Mouse (Mus musculus): ENCODE data around the gene Msi2. TPM values are rescaled to one million over a fixed set of nuclear protein-coding genes. Genes with fewer than 3 reads are reported as not detected.

Gene Msi2
- total RNA-seq, 2 experiments from 2014 or later: 116 to 121 TPM

GRCm38 (mm10) chr11:88714127-88714526, 4.2 kb downstream of the Msi2 start:
- no peak for DNase-seq (ENCODE audit: low spot score in 2 of 2)

- DNase-seq (ENCODE audit: low spot score in 2 of 2): no peak
Observed at GRCm38 (mm10) chr11:88713479-88713878, 4.8 kb downstream of the Msi2 start.

- no peak for DNase-seq (ENCODE audit: low spot score in 2 of 2)
Observed at GRCm38 (mm10) chr11:88709876-88710614, 8.3 kb downstream of the Msi2 start.

- DNase-seq (ENCODE audit: low spot score in 2 of 2): no peak
Observed at GRCm38 (mm10) chr11:88707228-88707775, 11.0 kb downstream of the Msi2 start.

- no peak for DNase-seq (ENCODE audit: low spot score in 2 of 2)
Observed at GRCm38 (mm10) chr11:88704688-88705087, 13.6 kb downstream of the Msi2 start.

- no peak for DNase-seq (ENCODE audit: low spot score in 2 of 2)
Observed at GRCm38 (mm10) chr11:88703220-88703619, 15.1 kb downstream of the Msi2 start.

GRCm38 (mm10) chr11:88701976-88702659, 16.2 kb downstream of the Msi2 start:
- DNase-seq (ENCODE audit: low spot score in 2 of 2): peak in 1 of 2 experiments; percentile 55

GRCm38 (mm10) chr11:88701020-88701419, 17.3 kb downstream of the Msi2 start:
- no peak for DNase-seq (ENCODE audit: low spot score in 2 of 2)

GRCm38 (mm10) chr11:88700202-88700711, 18.1 kb downstream of the Msi2 start:
- no peak for DNase-seq (ENCODE audit: low spot score in 2 of 2)

GRCm38 (mm10) chr11:88693905-88694893, 24.1 kb downstream of the Msi2 start:
- DNase-seq (ENCODE audit: low spot score in 2 of 2): no peak

GRCm38 (mm10) chr11:88693002-88693769, 25.1 kb downstream of the Msi2 start:
- no peak for DNase-seq (ENCODE audit: low spot score in 2 of 2)

GRCm38 (mm10) chr11:88692374-88692773, 25.9 kb downstream of the Msi2 start:
- no peak for DNase-seq (ENCODE audit: low spot score in 2 of 2)

GRCm38 (mm10) chr11:88690556-88691287, 27.6 kb downstream of the Msi2 start:
- DNase-seq (ENCODE audit: low spot score in 2 of 2): no peak

GRCm38 (mm10) chr11:88689831-88690459, 28.4 kb downstream of the Msi2 start:
- DNase-seq (ENCODE audit: low spot score in 2 of 2): no peak

- no peak for DNase-seq (ENCODE audit: low spot score in 2 of 2)
Observed at GRCm38 (mm10) chr11:88688644-88689043, 29.7 kb downstream of the Msi2 start.

GRCm38 (mm10) chr11:88687711-88688110, 30.6 kb downstream of the Msi2 start:
- no peak for DNase-seq (ENCODE audit: low spot score in 2 of 2)

- no peak for DNase-seq (ENCODE audit: low spot score in 2 of 2)
Observed at GRCm38 (mm10) chr11:88687010-88687409, 31.3 kb downstream of the Msi2 start.

GRCm38 (mm10) chr11:88686061-88686460, 32.3 kb downstream of the Msi2 start:
- DNase-seq (ENCODE audit: low spot score in 2 of 2): no peak

All from layer of hippocampus, postnatal 14 days (tissue).